Mouse (Mus musculus): ENCODE measurements around the gene Rsu1.

- TF ChIP-seq POLR2A (IDR thresholded peaks at IDR 0.05; ENCODE audit: insufficient read depth, low read length) = no peak
- no peak for TF ChIP-seq CTCF (IDR thresholded peaks at IDR 0.05; ENCODE audit: low read depth, low read length)
- TF ChIP-seq EP300 (IDR thresholded peaks at IDR 0.05; ENCODE audit: insufficient read depth, low read depth, low read length) = no peak
Measured at GRCm38 (mm10) chr2:13106531-13106930, 164.7 kb downstream of the Rsu1 start.

All from ES-Bruce4 (cell line).